Mouse (Mus musculus): ENCODE results near the gene Zfp110. TPM values are rescaled to one million over a fixed set of nuclear protein-coding genes. Genes with fewer than 3 reads are reported as not detected.

Gene Zfp110
- polyA plus RNA-seq (2012; rRNA removed), result 3.0 and 4.1 TPM in 2 replicates

GRCm38 (mm10) chr7:12834162-12835120, at the start of gene Zfp110:
TSS of gene Zfp110 (plus strand) at chr7:12834761.

GRCm38 (mm10) chr7:12802866-12803726, 31.5 kb upstream of the Zfp110 start, which contains the start of gene Zscan18:
TSS of gene Zscan18 (minus strand) at chr7:12803635.

GRCm38 (mm10) chr7:12818521-12819295, 15.9 kb upstream of the Zfp110 start, which contains the start of gene Zfp329:
TSS of gene Zfp329 (minus strand) at chr7:12818858.

GRCm38 (mm10) chr7:12880911-12881660, 46.5 kb downstream of the Zfp110 start, which contains the start of gene Zfp128:
TSS of gene Zfp128 (plus strand) at chr7:12881177.

GRCm38 (mm10) chr7:12897655-12898410, 63.3 kb downstream of the Zfp110 start, which contains the start of gene Zscan22:
TSS of gene Zscan22 (plus strand) at chr7:12897815.

Other genes starting within 250 kb of the Zfp110 start
- not detected in 2 replicates for gene Vmn2r53, start 226.0 kb upstream of the Zfp110 start, polyA plus RNA-seq (2012; rRNA removed)
- gene Vmn2r54, start 194.4 kb upstream of the Zfp110 start, polyA plus RNA-seq (2012; rRNA removed), result not detected in 2 replicates
- not detected in 2 replicates for gene Vmn2r55, start 149.8 kb upstream of the Zfp110 start, polyA plus RNA-seq (2012; rRNA removed)
- not detected in 2 replicates for gene Vmn2r56, start 99.8 kb upstream of the Zfp110 start, polyA plus RNA-seq (2012; rRNA removed)
- 0.01 and 0.14 TPM in 2 replicates for gene Zscan18, start 31.1 kb upstream of the Zfp110 start, polyA plus RNA-seq (2012; rRNA removed)
- gene Zfp329, start 15.9 kb upstream of the Zfp110 start, polyA plus RNA-seq (2012; rRNA removed), result 0.03 and 0.14 TPM in 2 replicates
- gene Zfp128, start 46.4 kb downstream of the Zfp110 start, polyA plus RNA-seq (2012; rRNA removed), result 0.08 and 0.09 TPM in 2 replicates
- gene Zscan22, start 63.1 kb downstream of the Zfp110 start, polyA plus RNA-seq (2012; rRNA removed), result 3.3 and 4.5 TPM in 2 replicates
- 722 and 906 TPM in 2 replicates for gene Rps5, start 87.5 kb downstream of the Zfp110 start, polyA plus RNA-seq (2012; rRNA removed)
- gene Rnf225, start 92.7 kb downstream of the Zfp110 start, polyA plus RNA-seq (2012; rRNA removed), result 4.4 and 15.1 TPM in 2 replicates
- 2.7 and 3.2 TPM in 2 replicates for gene Zfp324, start 131.1 kb downstream of the Zfp110 start, polyA plus RNA-seq (2012; rRNA removed)
- gene Zfp446, start 143.1 kb downstream of the Zfp110 start, polyA plus RNA-seq (2012; rRNA removed), result 1.7 and 2.2 TPM in 2 replicates
- gene Slc27a5, start 163.4 kb downstream of the Zfp110 start, polyA plus RNA-seq (2012; rRNA removed), result 0.25 and 0.30 TPM in 2 replicates
- 112 and 127 TPM in 2 replicates for gene Trim28, start 164.4 kb downstream of the Zfp110 start, polyA plus RNA-seq (2012; rRNA removed)
- gene Zbtb45, start 175.3 kb downstream of the Zfp110 start, polyA plus RNA-seq (2012; rRNA removed), result 13.1 and 16.8 TPM in 2 replicates
- gene Chmp2a, start 200.0 kb downstream of the Zfp110 start, polyA plus RNA-seq (2012; rRNA removed), result 26.8 and 30.0 TPM in 2 replicates
- 50.8 and 68.7 TPM in 2 replicates for gene Ube2m, start 203.5 kb downstream of the Zfp110 start, polyA plus RNA-seq (2012; rRNA removed)
- 0.90 and 1.4 TPM in 2 replicates for gene Mzf1, start 220.0 kb downstream of the Zfp110 start, polyA plus RNA-seq (2012; rRNA removed)

Data from stomach, adult 2 months (tissue).